ENCODE assay signal across 9 mouse cellular contexts in genomic region chr12:105935441-105935880, GRCm38 (mm10).
DNase-seq lines count a peak whose midpoint lies in the region; ATAC-seq lines count a peak whose summit lies in the region.
"Had no signal": no experiment of that assay in that cellular context is flagged by ENCODE, and none has a peak within 500 bp of the region (broad histone marks: within the 10 kb centered on the region; RNA-seq: fewer than 3 reads in every experiment).

No protein-coding gene starts in this region.

- H3K27ac ChIP-seq in stomach, embryonic 14.5 days (ENCODE audit: low read length) = no peak overlapping the region

- H3K4me3 ChIP-seq in stomach, embryonic 14.5 days (ENCODE audit: low read depth, low read length) = peak overlapping the region; percentile 13; the same call in 1 of the 2 replicates

- H3K4me1 ChIP-seq in stomach, embryonic 14.5 days (ENCODE audit: control insufficient read depth, insufficient read depth, low read length) = no peaks in the 10 kb centered on the region

- H3K36me3 ChIP-seq in stomach, embryonic 14.5 days (ENCODE audit: control insufficient read depth, insufficient read depth, low read length) = no peaks in the 10 kb centered on the region

- WGBS in stomach, embryonic 14.5 days = 2% methylated on average over 21 of the region's 22 CpGs

- peak; percentile 22; the same call in 1 of the 2 replicates for ATAC-seq in frontal cortex, adult (ENCODE audit: low TSS enrichment)
- ATAC-seq in stomach, embryonic 14.5 days (ENCODE audit: insufficient number of reproducible peaks, insufficient read depth, low FRiP score, low read depth) = peak; percentile 39; the same call in 1 of the 2 replicates
- ATAC-seq in megakaryocyte-erythroid progenitor cell, adult 5-6 weeks (replicated peaks; ENCODE audit: low FRiP score, low TSS enrichment, poor library complexity, severe bottlenecking) = no peak

- no peaks in the 10 kb centered on the region for H3K27me3 ChIP-seq in stomach, embryonic 14.5 days (ENCODE audit: control insufficient read depth, insufficient read depth, low read length)
- H3K27me3 ChIP-seq: CH12.LX had no signal

- H3K9me3 ChIP-seq in stomach, embryonic 14.5 days (ENCODE audit: control insufficient read depth, low read depth, low read length) = no peaks in the 10 kb centered on the region

- peak overlapping the region; percentile 35 for H3K4me2 ChIP-seq in stomach, embryonic 14.5 days (replicated peaks; ENCODE audit: low read depth, low read length)

- H3K9ac ChIP-seq in stomach, embryonic 14.5 days (replicated peaks; ENCODE audit: low read depth, low read length) = no peak overlapping the region

- no peak for DNase-seq in frontal cortex, postnatal 25 days (ENCODE audit: low spot score in 2 of 2)
- peak; percentile 52 for DNase-seq in testis, postnatal 10 days (ENCODE audit: low spot score)
- DNase-seq in testis, postnatal 14 days (ENCODE audit: low spot score) = no peak
- DNase-seq in induced T-regulatory cell, adult 2 months (ENCODE audit: low read depth) = peak; percentile 11
- peak; percentile 2 for DNase-seq in lung, postnatal 36 days

Comparison
In these comparisons a context has a peak if more than half of its experiments do, and no peak if none do; other contexts are left out.
1. DNase-seq: peak in testis, postnatal 10 days (single experiment), induced T-regulatory cell, adult 2 months (single experiment) and lung, postnatal 36 days (single experiment); none in frontal cortex, postnatal 25 days (0 of 2) and testis, postnatal 14 days (single experiment).